Mouse (Mus musculus): ENCODE measurements around the gene Kpna4. TPM values are rescaled to one million over a fixed set of nuclear protein-coding genes. Genes with fewer than 3 reads are reported as not detected.

Kpna4 gene
- polyA plus RNA-seq, 1 experiment from 2014 or later: 37.5 TPM

DNA sequence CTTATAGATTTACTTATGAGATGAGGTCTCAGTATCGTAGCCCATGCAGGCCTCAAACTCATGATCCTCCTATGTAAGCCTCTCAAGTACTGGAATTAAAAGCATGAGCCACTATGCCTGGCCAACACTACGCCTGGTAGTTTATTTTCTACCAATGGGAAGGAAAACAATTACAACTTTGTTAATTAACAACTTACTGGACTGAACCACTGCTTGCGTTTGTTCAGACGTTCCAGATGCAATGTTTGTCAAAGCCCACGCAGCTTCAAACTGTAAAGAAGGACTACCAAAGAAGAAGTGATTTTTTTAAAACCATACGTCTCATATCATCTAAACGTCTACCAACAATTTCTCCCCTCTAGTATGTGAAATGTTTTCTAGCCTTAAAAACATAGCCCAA is 32.5 kb downstream of the Kpna4 start:
- Histone ChIP-seq H3K27me3 (no peaks in the 10 kb centered on the region), H3K27ac (no peak overlapping the region), H3K4me1 (no peaks in the 10 kb centered on the region), H3K36me3 (ENCODE audit: poor library complexity, severe bottlenecking) (peaks cover 57% of the 10 kb centered on the region), H3K4me3 (no peak overlapping the region), H3K9ac (no peak overlapping the region), H3K9me3 (replicated peaks) (no peaks in the 10 kb centered on the region), H3K4me2 (no peak overlapping the region)
- ATAC-seq: no peak
- 94% methylated on average over 7 of the region's 7 CpGs for WGBS

DNA sequence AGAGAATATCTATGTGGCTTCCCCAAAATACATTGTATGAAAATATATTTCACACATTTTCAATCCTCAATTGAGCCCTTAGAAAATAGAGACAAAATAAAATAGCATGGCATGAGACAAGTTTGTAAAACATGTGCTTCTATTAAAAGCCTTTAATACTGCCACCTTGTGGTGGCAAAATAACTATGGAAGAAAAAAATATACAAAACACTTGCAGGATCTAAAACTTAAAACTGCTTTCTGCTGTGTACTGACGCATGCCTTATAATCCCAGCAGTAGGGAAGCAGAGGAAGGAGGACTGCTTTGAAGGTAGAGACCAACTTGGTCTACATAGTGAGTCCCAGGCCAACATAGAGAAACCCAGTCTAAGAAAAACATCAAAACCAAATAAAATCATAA is 62.9 kb downstream of the Kpna4 start:
- H3K4me2 ChIP-seq: no peak overlapping the region
- H3K9me3 ChIP-seq (replicated peaks): no peaks in the 10 kb centered on the region
- no peaks in the 10 kb centered on the region for H3K27me3 ChIP-seq
- no peaks in the 10 kb centered on the region for H3K4me1 ChIP-seq
- no peak overlapping the region for H3K4me3 ChIP-seq
- no peaks in the 10 kb centered on the region for H3K36me3 ChIP-seq (ENCODE audit: poor library complexity, severe bottlenecking)
- H3K9ac ChIP-seq: no peak overlapping the region
- no peak overlapping the region for H3K27ac ChIP-seq
- ATAC-seq: no peak
- 53% methylated on average over 1 of the region's 1 CpGs for WGBS

DNA sequence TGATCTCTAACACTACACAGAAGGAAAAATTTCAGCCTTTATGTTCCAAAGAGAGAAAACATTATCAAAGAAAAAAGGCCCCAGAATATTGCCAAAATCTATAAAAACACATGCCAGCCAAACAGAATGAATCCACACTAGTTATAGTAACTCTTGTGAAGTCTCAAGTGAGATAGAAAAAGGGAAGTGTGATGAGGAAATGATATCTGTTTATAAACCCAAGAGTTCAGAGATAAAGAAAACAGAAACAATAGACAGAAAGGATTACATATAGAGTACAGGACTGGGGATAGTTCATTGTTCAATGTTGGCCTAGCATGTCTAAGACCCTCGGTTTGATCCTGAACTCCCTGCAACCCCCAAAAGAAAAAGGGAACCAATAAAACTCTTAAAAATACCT is 64.1 kb downstream of the Kpna4 start:
- no peak overlapping the region for H3K27ac ChIP-seq
- ATAC-seq: no peak
- no peak overlapping the region for H3K9ac ChIP-seq
- H3K4me3 ChIP-seq: no peak overlapping the region
- H3K27me3 ChIP-seq: no peaks in the 10 kb centered on the region
- H3K9me3 ChIP-seq (replicated peaks): no peaks in the 10 kb centered on the region
- no peaks in the 10 kb centered on the region for H3K36me3 ChIP-seq (ENCODE audit: poor library complexity, severe bottlenecking)
- H3K4me1 ChIP-seq: no peaks in the 10 kb centered on the region
- WGBS: 84% methylated on average over 1 of the region's 1 CpGs
- no peak overlapping the region for H3K4me2 ChIP-seq

DNA sequence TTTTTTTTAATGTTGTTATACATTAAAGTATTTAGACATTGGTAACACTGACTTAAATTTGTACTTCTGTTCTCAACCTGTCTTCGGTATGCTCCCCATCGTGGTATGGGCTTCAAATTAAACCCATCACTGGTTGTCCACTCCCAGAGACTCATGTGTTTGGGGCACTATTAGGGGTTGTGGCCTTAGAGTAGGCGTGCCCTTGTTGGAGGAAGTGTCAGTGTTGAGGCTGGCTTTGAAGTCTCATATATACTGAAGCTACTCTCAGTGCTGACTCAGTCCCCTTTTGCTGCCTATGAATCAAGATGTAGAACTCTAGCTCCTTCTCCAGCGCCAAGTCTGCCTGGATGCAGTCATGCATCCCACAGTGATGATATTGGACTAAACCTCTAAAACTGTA is 66.2 kb downstream of the Kpna4 start:
- 93% methylated on average over 4 of the region's 4 CpGs for WGBS
- no peaks in the 10 kb centered on the region for H3K36me3 ChIP-seq (ENCODE audit: poor library complexity, severe bottlenecking)
- no peak overlapping the region for H3K4me3 ChIP-seq
- ATAC-seq: no peak
- no peaks in the 10 kb centered on the region for H3K9me3 ChIP-seq (replicated peaks)
- no peak overlapping the region for H3K4me2 ChIP-seq
- no peak overlapping the region for H3K9ac ChIP-seq
- H3K27me3 ChIP-seq: no peaks in the 10 kb centered on the region
- H3K27ac ChIP-seq: no peak overlapping the region
- H3K4me1 ChIP-seq: no peaks in the 10 kb centered on the region

GRCm38 (mm10) chr3:69055871-69056270 is 71.0 kb downstream of the Kpna4 start:
- H3K27ac ChIP-seq: no peak overlapping the region
- ATAC-seq: no peak

GRCm38 (mm10) chr3:69054760-69055432 is 72.0 kb downstream of the Kpna4 start:
- Histone ChIP-seq H3K4me1 (no peaks in the 10 kb centered on the region), H3K27ac (no peak overlapping the region), H3K4me3 (no peak overlapping the region), H3K27me3 (no peaks in the 10 kb centered on the region), H3K9ac (no peak overlapping the region), H3K9me3 (replicated peaks) (no peaks in the 10 kb centered on the region), H3K36me3 (ENCODE audit: poor library complexity, severe bottlenecking) (no peaks in the 10 kb centered on the region), H3K4me2 (no peak overlapping the region)
- WGBS: 85% methylated on average over 7 of the region's 7 CpGs
- no peak for ATAC-seq

More at GRCm38 (mm10) chr3:69055871-69056270, 71.0 kb downstream of the Kpna4 start:
- Histone ChIP-seq H3K4me2 (no peak overlapping the region), H3K36me3 (ENCODE audit: poor library complexity, severe bottlenecking) (no peaks in the 10 kb centered on the region), H3K4me3 (no peak overlapping the region), H3K9ac (no peak overlapping the region), H3K9me3 (replicated peaks) (no peaks in the 10 kb centered on the region), H3K27me3 (no peaks in the 10 kb centered on the region), H3K4me1 (no peaks in the 10 kb centered on the region)
- 92% methylated on average over 3 of the region's 3 CpGs for WGBS

- no peak overlapping the region for H3K4me3 ChIP-seq
- WGBS: 94% methylated on average over 11 of the region's 11 CpGs
- no peak for ATAC-seq
- no peaks in the 10 kb centered on the region for H3K36me3 ChIP-seq (ENCODE audit: poor library complexity, severe bottlenecking)
- H3K27me3 ChIP-seq: no peaks in the 10 kb centered on the region
- no peak overlapping the region for H3K9ac ChIP-seq
- no peaks in the 10 kb centered on the region for H3K9me3 ChIP-seq (replicated peaks)
- no peak overlapping the region for H3K27ac ChIP-seq
- no peak overlapping the region for H3K4me2 ChIP-seq
- no peaks in the 10 kb centered on the region for H3K4me1 ChIP-seq
Measured at GRCm38 (mm10) chr3:69051894-69052293, 75.0 kb downstream of the Kpna4 start.

- no peak overlapping the region for H3K27ac ChIP-seq
- H3K9me3 ChIP-seq (replicated peaks): no peaks in the 10 kb centered on the region
- WGBS: 65% methylated on average over 6 of the region's 6 CpGs
- H3K36me3 ChIP-seq (ENCODE audit: poor library complexity, severe bottlenecking): no peaks in the 10 kb centered on the region
- H3K27me3 ChIP-seq: no peaks in the 10 kb centered on the region
- no peak overlapping the region for H3K9ac ChIP-seq
- ATAC-seq: no peak
- no peak overlapping the region for H3K4me3 ChIP-seq
- H3K4me2 ChIP-seq: no peak overlapping the region
- peaks cover 9% of the 10 kb centered on the region for H3K4me1 ChIP-seq
Measured at GRCm38 (mm10) chr3:69049011-69049410, 77.9 kb downstream of the Kpna4 start.

- H3K36me3 ChIP-seq (ENCODE audit: poor library complexity, severe bottlenecking): no peaks in the 10 kb centered on the region
- H3K4me3 ChIP-seq: no peak overlapping the region
- peaks cover 14% of the 10 kb centered on the region for H3K4me1 ChIP-seq
- no peak overlapping the region for H3K27ac ChIP-seq
- no peak for ATAC-seq
- H3K4me2 ChIP-seq: no peak overlapping the region
- no peaks in the 10 kb centered on the region for H3K27me3 ChIP-seq
- 82% methylated on average over 4 of the region's 4 CpGs for WGBS
- no peak overlapping the region for H3K9ac ChIP-seq
- H3K9me3 ChIP-seq (replicated peaks): no peaks in the 10 kb centered on the region
Measured at GRCm38 (mm10) chr3:69047684-69048083, 79.2 kb downstream of the Kpna4 start.

GRCm38 (mm10) chr3:69046509-69046908 is 80.4 kb downstream of the Kpna4 start:
- H3K4me3 ChIP-seq: no peak overlapping the region
- H3K4me2 ChIP-seq: no peak overlapping the region
- 82% methylated on average over 4 of the region's 4 CpGs for WGBS
- no peak overlapping the region for H3K27ac ChIP-seq
- ATAC-seq: no peak
- peaks cover 20% of the 10 kb centered on the region for H3K4me1 ChIP-seq
- no peaks in the 10 kb centered on the region for H3K36me3 ChIP-seq (ENCODE audit: poor library complexity, severe bottlenecking)
- no peak overlapping the region for H3K9ac ChIP-seq
- H3K9me3 ChIP-seq (replicated peaks): no peaks in the 10 kb centered on the region
- no peaks in the 10 kb centered on the region for H3K27me3 ChIP-seq

- Histone ChIP-seq H3K27ac (no peak overlapping the region), H3K27me3 (no peaks in the 10 kb centered on the region), H3K4me1 (peaks cover 28% of the 10 kb centered on the region), H3K4me3 (peak overlapping the region; percentile 87), H3K9me3 (replicated peaks) (no peaks in the 10 kb centered on the region), H3K36me3 (ENCODE audit: poor library complexity, severe bottlenecking) (peaks cover under 1% of the 10 kb centered on the region; the same call in 1 of the 2 replicates), H3K4me2 (peak overlapping the region; percentile 69), H3K9ac (peak overlapping the region; percentile 97)
- no peak for ATAC-seq
- WGBS: 23% methylated on average over 13 of the region's 13 CpGs
Measured at GRCm38 (mm10) chr3:69045750-69046149, 81.2 kb downstream of the Kpna4 start.

DNA sequence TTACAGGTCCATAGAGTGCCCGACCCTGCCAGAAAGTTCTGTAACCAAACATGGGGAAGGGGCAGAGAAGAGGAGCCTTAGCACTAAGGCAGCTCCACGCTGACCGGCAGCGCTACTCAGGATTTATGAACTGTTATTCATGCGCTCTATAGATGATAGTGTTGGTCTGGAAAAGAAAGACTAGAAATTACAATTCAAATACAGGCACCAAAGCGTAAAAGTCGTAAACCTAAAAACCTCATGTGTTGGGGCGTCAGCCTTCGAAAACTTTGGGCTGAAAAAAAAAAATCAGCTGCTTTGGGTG is 81.6 kb downstream of the Kpna4 start:
- H3K27me3 ChIP-seq: no peaks in the 10 kb centered on the region
- peak overlapping the region; percentile 97 for H3K9ac ChIP-seq
- ATAC-seq: peak; percentile 9; the same call in 1 of the 2 replicates
- peaks cover 4% of the 10 kb centered on the region for H3K36me3 ChIP-seq (ENCODE audit: poor library complexity, severe bottlenecking)
- H3K27ac ChIP-seq: peak overlapping the region; percentile 95
- peak overlapping the region; percentile 69 for H3K4me2 ChIP-seq
- H3K9me3 ChIP-seq (replicated peaks): no peaks in the 10 kb centered on the region
- peak overlapping the region; percentile 87 for H3K4me3 ChIP-seq
- H3K4me1 ChIP-seq: peaks cover 32% of the 10 kb centered on the region
- WGBS: 8% methylated on average over 9 of the region's 9 CpGs

All from forebrain, embryonic 13.5 days (tissue).